Mouse (Mus musculus): ENCODE results near the gene Olfr385. TPM values are rescaled to one million over a fixed set of nuclear protein-coding genes. Genes with fewer than 3 reads are reported as not detected.
"Not testable (repeated sequence)": the region's sequence is repeated elsewhere in the genome, so short reads cannot be mapped to it uniquely, and the experiment has no call there.

The Olfr385 gene
- polyA plus RNA-seq (2012; ENCODE audit: insufficient read depth, insufficient read length, missing spikeins) = not detected in 2 replicates

- TF ChIP-seq POLR2A (IDR thresholded peaks at IDR 0.05; ENCODE audit: borderline replicate concordance, low read depth, low read length) (no peak), CTCF (IDR thresholded peaks at IDR 0.05; ENCODE audit: low read depth, low read length) (no peak)
- Histone ChIP-seq H3K4me1 (ENCODE audit: control insufficient read depth, insufficient read depth, low read length) (no peaks in the 10 kb centered on the region), H3K27ac (ENCODE audit: insufficient read depth, low read depth, low read length) (no peak within 1 kb of the TSS), H3K4me3 (ENCODE audit: insufficient read depth, low read length) (no peak within 1 kb of the TSS)
Measured at GRCm38 (mm10) chr11:73592908-73593307, at the start of gene Olfr385. Olfr385 (minus strand) TSS chr11:73593008.

DNA sequence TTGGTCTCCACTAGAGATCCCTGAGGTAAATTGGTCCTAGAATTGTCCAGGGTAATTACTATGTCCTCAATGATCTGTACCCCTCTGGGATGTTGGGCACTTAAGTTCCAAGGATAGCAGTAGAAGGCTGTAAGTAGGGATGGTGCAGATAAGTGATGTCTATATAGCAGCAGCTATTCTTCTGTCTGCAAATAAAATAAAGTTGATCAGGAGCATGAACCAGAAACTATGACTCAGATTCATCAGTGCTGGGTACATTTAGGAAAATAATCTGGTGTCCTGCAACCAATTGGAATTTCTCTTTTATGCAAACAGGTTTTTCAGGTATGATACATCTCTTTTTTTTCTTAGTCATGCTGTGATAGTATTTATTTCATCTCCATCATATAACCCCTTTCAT is 5.5 kb upstream of the Olfr385 start, which contains the start of gene Olfr384:
Gene Olfr384, plus strand, starts transcription at position 301 of the 400 bp plus-strand sequence.
- Histone ChIP-seq H3K27ac (ENCODE audit: insufficient read depth, low read depth, low read length) (no peak within 1 kb of the TSS), H3K4me1 (ENCODE audit: control insufficient read depth, insufficient read depth, low read length) (no peaks in the 10 kb centered on the region), H3K4me3 (ENCODE audit: insufficient read depth, low read length) (no peak within 1 kb of the TSS)
- TF ChIP-seq CTCF (IDR thresholded peaks at IDR 0.05; ENCODE audit: low read depth, low read length) (no peak), POLR2A (IDR thresholded peaks at IDR 0.05; ENCODE audit: borderline replicate concordance, low read depth, low read length) (no peak)

- H3K27ac ChIP-seq (ENCODE audit: insufficient read depth, low read depth, low read length); H3K4me1 ChIP-seq (ENCODE audit: control insufficient read depth, insufficient read depth, low read length); H3K4me3 ChIP-seq (ENCODE audit: insufficient read depth, low read length): not testable (repeated sequence)
Measured at GRCm38 (mm10) chr11:73583188-73583587, 9.6 kb downstream of the Olfr385 start.

GRCm38 (mm10) chr11:73579871-73580270 is 12.9 kb downstream of the Olfr385 start:
- Histone ChIP-seq H3K27ac (ENCODE audit: insufficient read depth, low read depth, low read length) (no peak overlapping the region), H3K4me3 (ENCODE audit: insufficient read depth, low read length) (no peak overlapping the region), H3K4me1 (ENCODE audit: control insufficient read depth, insufficient read depth, low read length) (no peaks in the 10 kb centered on the region)
- TF ChIP-seq CTCF (IDR thresholded peaks at IDR 0.05; ENCODE audit: low read depth, low read length) (no peak), POLR2A (IDR thresholded peaks at IDR 0.05; ENCODE audit: borderline replicate concordance, low read depth, low read length) (no peak)

Other genes starting within 250 kb of the Olfr385 start
- gene Olfr20, start 242.2 kb downstream of the Olfr385 start, polyA plus RNA-seq (2012; ENCODE audit: insufficient read depth, insufficient read length, missing spikeins) = not detected in 2 replicates
- gene Olfr376, start 221.8 kb downstream of the Olfr385 start, polyA plus RNA-seq (2012; ENCODE audit: insufficient read depth, insufficient read length, missing spikeins) = not detected in 2 replicates
- gene Olfr1, start 193.4 kb downstream of the Olfr385 start, polyA plus RNA-seq (2012; ENCODE audit: insufficient read depth, insufficient read length, missing spikeins) = not detected in 2 replicates
- not detected in 2 replicates for gene Olfr378, start 164.5 kb downstream of the Olfr385 start, polyA plus RNA-seq (2012; ENCODE audit: insufficient read depth, insufficient read length, missing spikeins)
- not detected in 2 replicates for gene Olfr380, start 135.5 kb downstream of the Olfr385 start, polyA plus RNA-seq (2012; ENCODE audit: insufficient read depth, insufficient read length, missing spikeins)
- not detected in 2 replicates for gene Olfr381, start 101.4 kb downstream of the Olfr385 start, polyA plus RNA-seq (2012; ENCODE audit: insufficient read depth, insufficient read length, missing spikeins)
- not detected in 2 replicates for gene Olfr382, start 75.8 kb downstream of the Olfr385 start, polyA plus RNA-seq (2012; ENCODE audit: insufficient read depth, insufficient read length, missing spikeins)
- not detected in 2 replicates for gene Olfr384, start 5.6 kb upstream of the Olfr385 start, polyA plus RNA-seq (2012; ENCODE audit: insufficient read depth, insufficient read length, missing spikeins)
- 0.21 TPM in 1 of 2 replicates, not detected in the other for gene Zfp735, start 95.8 kb upstream of the Olfr385 start, polyA plus RNA-seq (2012; ENCODE audit: insufficient read depth, insufficient read length, missing spikeins)
- not detected in 2 replicates for gene Olfr389, start 187.7 kb upstream of the Olfr385 start, polyA plus RNA-seq (2012; ENCODE audit: insufficient read depth, insufficient read length, missing spikeins)
- not detected in 2 replicates for gene Olfr390, start 190.0 kb upstream of the Olfr385 start, polyA plus RNA-seq (2012; ENCODE audit: insufficient read depth, insufficient read length, missing spikeins)
- gene Olfr391-ps, start 210.0 kb upstream of the Olfr385 start, polyA plus RNA-seq (2012; ENCODE audit: insufficient read depth, insufficient read length, missing spikeins) = not detected in 2 replicates
- gene Olfr392, start 224.0 kb upstream of the Olfr385 start, polyA plus RNA-seq (2012; ENCODE audit: insufficient read depth, insufficient read length, missing spikeins) = not detected in 2 replicates

Data from bone marrow macrophage, adult 2 months (primary cell).